Mouse (Mus musculus): Measurements from ENCODE around the gene Slc30a3.

DNA sequence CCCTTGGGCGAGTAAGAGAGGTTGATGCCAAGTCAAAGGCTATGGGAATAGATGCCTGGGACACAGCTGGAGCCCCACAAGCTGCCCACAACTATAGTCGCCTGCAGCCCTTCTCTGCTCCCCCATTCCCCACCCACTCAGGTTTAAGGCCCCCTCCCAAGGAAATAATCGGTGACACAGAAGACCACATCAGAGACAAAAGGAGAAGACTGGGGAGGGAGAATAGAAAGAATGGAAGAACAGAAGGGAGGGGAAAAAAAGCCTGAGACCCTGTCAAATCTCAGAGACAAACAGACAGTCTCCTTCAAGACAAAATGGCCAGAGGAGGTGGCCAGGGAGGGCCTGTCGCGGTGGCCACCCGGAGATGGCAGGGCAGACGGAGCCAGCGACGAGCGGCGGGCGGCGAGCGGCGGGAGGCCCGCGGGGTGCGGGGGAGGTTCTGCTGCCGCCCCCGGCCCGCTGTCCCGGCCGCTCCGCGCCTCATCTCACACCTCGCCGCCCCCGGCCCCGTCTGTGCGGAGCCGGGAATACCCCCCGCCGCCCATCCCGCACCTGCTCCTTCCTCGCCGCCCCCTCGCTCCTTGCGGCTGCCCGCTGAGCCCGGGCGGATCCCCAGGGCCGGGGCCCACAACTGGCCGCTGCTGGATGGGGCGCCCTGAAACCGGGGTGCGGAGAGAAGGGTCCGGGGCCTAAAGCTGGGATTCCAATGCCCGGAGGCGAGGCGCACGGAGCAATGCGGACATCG, 15.6 kb downstream of the Slc30a3 start:
- no peak for TF ChIP-seq CTCF (IDR thresholded peaks at IDR 0.05; ENCODE audit: borderline replicate concordance, insufficient read depth, low read length)
- TF ChIP-seq POLR2A (IDR thresholded peaks at IDR 0.05; ENCODE audit: low read depth, low read length), result no peak

Measured in embryonic fibroblast, embryonic 13.5 days (primary cell).